Mouse (Mus musculus): ENCODE measurements at regions not wholly inside any gene's neighbourhood (a gene's known extent, or its start where the extent isn't known, plus 50 kb on each side); places are given as distances from the start of the nearest gene placed in this dataset.

- Histone ChIP-seq H3K4me3 (ENCODE audit: low read length) (no peak overlapping the region), H3K36me3 (ENCODE audit: insufficient read depth, low read length) (no peaks in the 10 kb centered on the region), H3K27ac (no peak overlapping the region), H3K9me3 (ENCODE audit: low read length) (no peaks in the 10 kb centered on the region), H3K27me3 (ENCODE audit: insufficient read depth, low read length) (no peaks in the 10 kb centered on the region), H3K4me2 (ENCODE audit: low read depth, low read length) (no peak overlapping the region), H3K9ac (replicated peaks; ENCODE audit: low read length) (no peak overlapping the region), H3K4me1 (ENCODE audit: insufficient read depth, low read length) (no peaks in the 10 kb centered on the region)
- 44% methylated on average over 5 of the region's 5 CpGs for WGBS
- no peak for ATAC-seq
- TF ChIP-seq CTCF (IDR thresholded peaks at IDR 0.05; ENCODE audit: low read depth): no peak
- no peak for DNase-seq (ENCODE audit: low spot score)
Measured at GRCm38 (mm10) chr4:124542696-124543095, 67.9 kb downstream of the 3100002H09Rik start.

- H3K4me2 ChIP-seq (ENCODE audit: low read depth, low read length): no peak overlapping the region
- ATAC-seq (no peak), DNase-seq (ENCODE audit: low spot score) (no peak)
- no peak overlapping the region for H3K9ac ChIP-seq (replicated peaks; ENCODE audit: low read length)
- H3K36me3 ChIP-seq (ENCODE audit: insufficient read depth, low read length): no peaks in the 10 kb centered on the region
- WGBS: 75% methylated on average over 5 of the region's 5 CpGs
- H3K9me3 ChIP-seq (ENCODE audit: low read length): no peaks in the 10 kb centered on the region
- H3K4me3 ChIP-seq (ENCODE audit: low read length): no peak overlapping the region
- no peak for TF ChIP-seq CTCF (IDR thresholded peaks at IDR 0.05; ENCODE audit: low read depth)
- no peak overlapping the region for H3K27ac ChIP-seq
- H3K4me1 ChIP-seq (ENCODE audit: insufficient read depth, low read length): no peaks in the 10 kb centered on the region
- no peaks in the 10 kb centered on the region for H3K27me3 ChIP-seq (ENCODE audit: insufficient read depth, low read length)
Measured at GRCm38 (mm10) chr4:124538471-124538870, 72.1 kb downstream of the 3100002H09Rik start.

- H3K36me3 ChIP-seq (ENCODE audit: insufficient read depth, low read length): no peaks in the 10 kb centered on the region
- ATAC-seq (no peak), DNase-seq (ENCODE audit: low spot score) (peak; percentile 41)
- no peak for TF ChIP-seq CTCF (IDR thresholded peaks at IDR 0.05; ENCODE audit: low read depth)
- no peak overlapping the region for H3K4me3 ChIP-seq (ENCODE audit: low read length)
- H3K27me3 ChIP-seq (ENCODE audit: insufficient read depth, low read length): no peaks in the 10 kb centered on the region
- no peaks in the 10 kb centered on the region for H3K9me3 ChIP-seq (ENCODE audit: low read length)
- no peak overlapping the region for H3K4me2 ChIP-seq (ENCODE audit: low read depth, low read length)
- 44% methylated on average over 5 of the region's 5 CpGs for WGBS
- no peaks in the 10 kb centered on the region for H3K4me1 ChIP-seq (ENCODE audit: insufficient read depth, low read length)
- H3K27ac ChIP-seq: no peak overlapping the region
- H3K9ac ChIP-seq (replicated peaks; ENCODE audit: low read length): no peak overlapping the region
Measured at GRCm38 (mm10) chr4:124537681-124538080, 72.9 kb downstream of the 3100002H09Rik start.

GRCm38 (mm10) chr4:124533614-124534013, 77.0 kb downstream of the 3100002H09Rik start:
- Histone ChIP-seq H3K9me3 (ENCODE audit: low read length) (no peaks in the 10 kb centered on the region), H3K27me3 (ENCODE audit: insufficient read depth, low read length) (peaks cover under 1% of the 10 kb centered on the region; the same call in 1 of the 2 replicates), H3K4me3 (ENCODE audit: low read length) (no peak overlapping the region), H3K9ac (replicated peaks; ENCODE audit: low read length) (no peak overlapping the region), H3K36me3 (ENCODE audit: insufficient read depth, low read length) (no peaks in the 10 kb centered on the region), H3K27ac (no peak overlapping the region), H3K4me2 (ENCODE audit: low read depth, low read length) (no peak overlapping the region), H3K4me1 (ENCODE audit: insufficient read depth, low read length) (no peaks in the 10 kb centered on the region)
- ATAC-seq: no peak
- no peak for TF ChIP-seq CTCF (IDR thresholded peaks at IDR 0.05; ENCODE audit: low read depth)
- WGBS: 69% methylated on average over 6 of the region's 6 CpGs
- no peak for DNase-seq (ENCODE audit: low spot score)

GRCm38 (mm10) chr4:124530596-124530995, 80.0 kb downstream of the 3100002H09Rik start:
- H3K4me3 ChIP-seq (ENCODE audit: low read length): no peak overlapping the region
- peaks cover 4% of the 10 kb centered on the region; the same call in 1 of the 2 replicates for H3K27me3 ChIP-seq (ENCODE audit: insufficient read depth, low read length)
- H3K9ac ChIP-seq (replicated peaks; ENCODE audit: low read length): no peak overlapping the region
- H3K36me3 ChIP-seq (ENCODE audit: insufficient read depth, low read length): no peaks in the 10 kb centered on the region
- H3K4me2 ChIP-seq (ENCODE audit: low read depth, low read length): no peak overlapping the region
- no peaks in the 10 kb centered on the region for H3K9me3 ChIP-seq (ENCODE audit: low read length)
- ATAC-seq (no peak), DNase-seq (ENCODE audit: low spot score) (no peak)
- H3K27ac ChIP-seq: no peak overlapping the region
- no peak for TF ChIP-seq CTCF (IDR thresholded peaks at IDR 0.05; ENCODE audit: low read depth)
- 51% methylated on average over 9 of the region's 9 CpGs for WGBS
- peaks cover 6% of the 10 kb centered on the region; the same call in 1 of the 2 replicates for H3K4me1 ChIP-seq (ENCODE audit: insufficient read depth, low read length)

GRCm38 (mm10) chr4:124526822-124527221, 83.8 kb downstream of the 3100002H09Rik start:
- Histone ChIP-seq H3K27ac (no peak overlapping the region), H3K4me3 (ENCODE audit: low read length) (no peak overlapping the region), H3K4me1 (ENCODE audit: insufficient read depth, low read length) (peaks cover 6% of the 10 kb centered on the region; the same call in 1 of the 2 replicates), H3K36me3 (ENCODE audit: insufficient read depth, low read length) (no peaks in the 10 kb centered on the region), H3K9ac (replicated peaks; ENCODE audit: low read length) (no peak overlapping the region), H3K4me2 (ENCODE audit: low read depth, low read length) (no peak overlapping the region), H3K9me3 (ENCODE audit: low read length) (no peaks in the 10 kb centered on the region), H3K27me3 (ENCODE audit: insufficient read depth, low read length) (peaks cover 4% of the 10 kb centered on the region; the same call in 1 of the 2 replicates)
- TF ChIP-seq CTCF (IDR thresholded peaks at IDR 0.05; ENCODE audit: low read depth): no peak
- ATAC-seq: no peak
- WGBS: 29% methylated on average over 10 of the region's 10 CpGs
- no peak for DNase-seq (ENCODE audit: low spot score)

GRCm38 (mm10) chr4:124526362-124526761, 84.2 kb downstream of the 3100002H09Rik start:
- H3K4me1 ChIP-seq (ENCODE audit: insufficient read depth, low read length): peaks cover 6% of the 10 kb centered on the region; the same call in 1 of the 2 replicates
- ATAC-seq (no peak), DNase-seq (ENCODE audit: low spot score) (no peak)
- H3K27ac ChIP-seq: no peak overlapping the region
- no peaks in the 10 kb centered on the region for H3K36me3 ChIP-seq (ENCODE audit: insufficient read depth, low read length)
- H3K4me3 ChIP-seq (ENCODE audit: low read length): no peak overlapping the region
- no peak overlapping the region for H3K4me2 ChIP-seq (ENCODE audit: low read depth, low read length)
- peaks cover 4% of the 10 kb centered on the region; the same call in 1 of the 2 replicates for H3K27me3 ChIP-seq (ENCODE audit: insufficient read depth, low read length)
- H3K9me3 ChIP-seq (ENCODE audit: low read length): no peaks in the 10 kb centered on the region
- H3K9ac ChIP-seq (replicated peaks; ENCODE audit: low read length): no peak overlapping the region
- 55% methylated on average over 9 of the region's 9 CpGs for WGBS
- TF ChIP-seq CTCF (IDR thresholded peaks at IDR 0.05; ENCODE audit: low read depth): no peak
